Mouse (Mus musculus) intestine, embryonic 16.5 days (tissue): ENCODE data around the gene Gm9508. TPM values are rescaled to one million over a fixed set of nuclear protein-coding genes. Genes with fewer than 3 reads are reported as not detected.
"Not testable (repeated sequence)": the region's sequence is repeated elsewhere in the genome, so short reads cannot be mapped to it uniquely, and the experiment has no call there.

Experiments
- ATAC-seq: fragments of 200-750 bp; cut with Nextera tagmentation; 2 replicates; pipeline ENCODE4 v1.8.0; 2017; ENCODE audit warnings: moderate TSS enrichment, moderate library complexity
- H3K27ac ChIP-seq: fragments of 300-500 bp; sonication (generic); 2 replicates; pipeline ENCODE4 v1.5.1; 2014; ENCODE audit warnings: mild to moderate bottlenecking, low read length
- H3K27me3 ChIP-seq: fragments of 300-500 bp; sonication (generic); replicated peaks from 2 replicates; pipeline ENCODE4 v1.6.1; 2014; ENCODE audit warnings: low read length, control low read depth, mixed read lengths; ENCODE audit not compliant: control insufficient read depth, insufficient read depth
- H3K36me3 ChIP-seq: fragments of 300-500 bp; sonication (generic); 2 replicates; pipeline ENCODE4 v1.6.1; 2014; ENCODE audit warnings: low read length, control low read depth; ENCODE audit not compliant: control insufficient read depth, insufficient read depth
- H3K4me1 ChIP-seq: fragments of 300-500 bp; sonication (generic); 2 replicates; pipeline ENCODE4 v1.6.1; 2014; ENCODE audit warnings: low read length, control low read depth, mixed read lengths; ENCODE audit not compliant: control insufficient read depth, insufficient read depth
- H3K4me2 ChIP-seq: fragments of 300-500 bp; sonication (generic); 2 replicates; pipeline ENCODE4 v1.6.1; 2014; ENCODE audit warnings: low read depth, low read length, control low read depth
- H3K4me3 ChIP-seq: fragments of 300-500 bp; sonication (generic); 2 replicates; pipeline ENCODE4 v1.5.1; 2014; ENCODE audit warnings: mild to moderate bottlenecking, low read length
- H3K9ac ChIP-seq: fragments of 300-500 bp; sonication (generic); 2 replicates; pipeline ENCODE4 v1.6.1; 2014; ENCODE audit warnings: low read depth, low read length
- H3K9me3 ChIP-seq: fragments of 300-500 bp; sonication (generic); 2 replicates; pipeline ENCODE4 v1.6.1; 2016; ENCODE audit warnings: low read length, control low read depth; ENCODE audit not compliant: control insufficient read depth
- WGBS: fragments of 180-500 bp; shearing (Covaris S2); extraction: QIAGEN DNeasy Blood & Tissue Kit; methylation state at CpG from one replicate; pipeline ENCODE4 v1.1.7; 2014; 5-methylcytosine and 5-hydroxymethylcytosine counted together
- polyA plus RNA-seq: library from polyadenylated mRNA; unstranded; fragments of >200 nt; fragmentation: Nextera tagmentation; extraction: Ambion mirVana; gene quantifications from 2 replicates; pipeline ENCODE4 v1.2.1, GENCODE M21; 2015

Gene Gm9508
- polyA plus RNA-seq, 1 experiment from 2014 or later: not detected

DNA sequence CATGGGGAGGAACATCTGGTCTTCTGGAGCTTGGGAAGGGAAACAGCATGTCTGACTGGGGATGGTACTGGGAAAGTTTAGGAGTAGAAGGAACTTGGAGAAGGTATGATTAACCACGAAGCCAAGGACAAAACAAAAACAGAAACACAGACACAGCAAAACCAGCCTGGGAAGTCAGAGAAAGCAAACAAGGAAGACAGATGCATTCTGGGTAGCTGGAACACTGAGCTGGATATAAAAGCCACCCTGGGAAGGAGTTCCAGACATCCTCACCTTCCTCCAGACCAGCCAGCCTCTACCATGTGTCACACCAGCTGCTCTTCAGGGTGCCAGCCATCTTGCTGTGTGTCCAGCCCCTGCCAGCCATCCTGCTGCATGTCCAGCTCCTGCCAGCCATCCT is 18.5 kb upstream of the Gm9508 start, which contains the start of gene Gm10142:
TSS of gene Gm10142 (plus strand) at position 301 of the 400 bp plus-strand sequence.
- ATAC-seq: no peak
- Histone ChIP-seq H3K9ac (no peak within 1 kb of the TSS), H3K4me3 (no peak within 1 kb of the TSS), H3K9me3 (peaks cover 4% of the 10 kb centered on the region), H3K27me3 (no peaks in the 10 kb centered on the region), H3K4me2 (no peak within 1 kb of the TSS), H3K27ac (no peak within 1 kb of the TSS), H3K4me1 (no peaks in the 10 kb centered on the region), H3K36me3 (no peaks in the 10 kb centered on the region)
- 84% methylated on average over 1 of the region's 1 CpGs for WGBS

DNA sequence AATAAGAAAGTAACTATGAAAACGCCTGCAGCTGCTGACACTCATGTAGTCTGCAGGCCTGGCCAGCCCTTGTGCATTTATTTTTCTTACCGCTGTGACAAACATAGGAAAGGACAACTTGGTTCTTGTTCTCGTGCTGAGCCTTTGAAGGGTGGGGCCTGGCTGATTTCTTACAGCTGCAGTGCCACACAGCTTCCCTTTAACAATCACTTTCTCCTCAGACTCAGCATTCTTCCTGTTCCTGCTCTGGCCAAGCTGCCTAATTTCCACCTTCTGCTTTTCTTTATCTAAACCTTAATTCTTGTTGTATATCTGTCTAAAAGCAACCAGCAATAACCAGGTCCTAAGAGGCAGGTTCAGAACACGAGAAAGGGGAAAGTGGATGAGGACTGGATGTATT is 16.7 kb upstream of the Gm9508 start:
- Histone ChIP-seq H3K9ac (no peak overlapping the region), H3K27ac (no peak overlapping the region), H3K27me3 (no peaks in the 10 kb centered on the region), H3K36me3 (no peaks in the 10 kb centered on the region), H3K4me1 (no peaks in the 10 kb centered on the region), H3K9me3 (peaks cover 4% of the 10 kb centered on the region), H3K4me3 (no peak overlapping the region), H3K4me2 (no peak overlapping the region)
- WGBS: 66% methylated on average over 4 of the region's 4 CpGs
- ATAC-seq: no peak

DNA sequence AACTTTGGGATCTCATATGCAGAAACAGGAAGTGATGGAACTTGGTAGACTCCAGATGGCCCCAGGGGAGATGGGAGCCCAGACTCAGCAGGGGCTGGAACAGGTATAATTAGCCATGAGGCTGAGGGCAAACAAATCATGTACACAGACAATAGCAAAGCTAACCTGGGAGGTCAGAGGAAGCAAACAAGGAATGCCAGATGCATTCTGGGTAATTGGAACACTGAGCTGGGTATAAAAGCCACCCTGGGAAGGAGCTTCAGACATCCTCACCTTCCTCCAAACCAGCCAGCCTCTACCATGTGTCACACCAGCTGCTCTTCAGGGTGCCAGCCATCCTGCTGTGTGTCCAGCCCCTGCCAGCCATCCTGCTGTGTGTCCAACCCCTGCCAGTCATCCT is 14.1 kb upstream of the Gm9508 start, which contains the start of gene Gm10024:
TSS of gene Gm10024 (plus strand) at position 301 of the 400 bp plus-strand sequence.
- H3K4me3 ChIP-seq, H3K4me2 ChIP-seq, H3K9ac ChIP-seq, H3K9me3 ChIP-seq, H3K27ac ChIP-seq, H3K36me3 ChIP-seq, H3K27me3 ChIP-seq, H3K4me1 ChIP-seq, ATAC-seq: not testable (repeated sequence)

DNA sequence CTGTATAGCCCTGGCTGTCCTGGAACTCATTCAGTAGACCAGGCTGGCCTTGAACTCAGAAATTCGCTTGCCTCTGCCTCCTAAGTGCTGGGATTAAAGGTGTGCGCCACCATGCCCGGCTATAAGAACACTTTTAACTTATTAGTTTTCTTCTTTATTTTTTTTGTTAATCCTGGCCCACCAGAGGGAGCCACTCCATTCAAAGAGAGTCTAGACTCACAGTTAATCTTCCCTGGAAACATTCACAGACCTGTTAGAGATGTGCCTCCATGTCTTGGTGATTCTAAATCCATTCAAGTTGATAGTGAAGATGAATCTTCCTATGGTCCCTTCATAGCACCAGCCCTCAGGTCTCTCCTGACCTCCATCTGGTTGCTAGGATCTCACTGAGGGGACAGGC is 12.8 kb upstream of the Gm9508 start:
- 72% methylated on average over 3 of the region's 3 CpGs for WGBS
- Histone ChIP-seq H3K36me3 (no peaks in the 10 kb centered on the region), H3K9me3 (peaks cover 3% of the 10 kb centered on the region), H3K4me2 (no peak overlapping the region), H3K4me3 (no peak overlapping the region), H3K27ac (no peak overlapping the region), H3K4me1 (no peaks in the 10 kb centered on the region), H3K27me3 (no peaks in the 10 kb centered on the region), H3K9ac (no peak overlapping the region)
- ATAC-seq: no peak

DNA sequence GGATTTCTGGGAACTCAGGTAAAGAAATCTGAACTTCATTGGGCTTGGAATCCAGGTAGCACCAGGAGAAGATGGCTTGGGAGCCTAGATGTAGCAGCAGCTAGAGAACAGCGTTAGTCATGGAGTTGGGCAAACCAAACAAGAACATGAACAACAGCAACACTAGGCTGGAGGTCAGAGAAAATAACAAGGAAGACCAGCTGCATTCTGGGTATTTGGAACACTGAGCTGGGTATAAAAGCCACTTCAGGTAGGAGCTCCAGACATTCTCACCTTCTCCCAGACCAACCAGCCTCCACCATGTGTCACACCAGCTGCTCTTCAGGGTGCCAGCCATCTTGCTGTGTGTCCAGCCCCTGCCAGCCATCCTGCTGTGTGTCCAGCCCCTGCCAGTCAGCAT is 9.3 kb upstream of the Gm9508 start, which contains the start of gene Gm10272:
TSS of gene Gm10272 (plus strand) at position 301 of the 400 bp plus-strand sequence.
- no peak within 1 kb of the TSS for H3K9ac ChIP-seq
- H3K27ac ChIP-seq: no peak within 1 kb of the TSS
- no peak within 1 kb of the TSS for H3K4me2 ChIP-seq
- no peak for ATAC-seq
- 96% methylated on average over 1 of the region's 1 CpGs for WGBS
- no peak within 1 kb of the TSS for H3K4me3 ChIP-seq
- H3K36me3 ChIP-seq: no peaks in the 10 kb centered on the region
- H3K9me3 ChIP-seq: no peaks in the 10 kb centered on the region
- no peaks in the 10 kb centered on the region for H3K4me1 ChIP-seq
- H3K27me3 ChIP-seq: no peaks in the 10 kb centered on the region

DNA sequence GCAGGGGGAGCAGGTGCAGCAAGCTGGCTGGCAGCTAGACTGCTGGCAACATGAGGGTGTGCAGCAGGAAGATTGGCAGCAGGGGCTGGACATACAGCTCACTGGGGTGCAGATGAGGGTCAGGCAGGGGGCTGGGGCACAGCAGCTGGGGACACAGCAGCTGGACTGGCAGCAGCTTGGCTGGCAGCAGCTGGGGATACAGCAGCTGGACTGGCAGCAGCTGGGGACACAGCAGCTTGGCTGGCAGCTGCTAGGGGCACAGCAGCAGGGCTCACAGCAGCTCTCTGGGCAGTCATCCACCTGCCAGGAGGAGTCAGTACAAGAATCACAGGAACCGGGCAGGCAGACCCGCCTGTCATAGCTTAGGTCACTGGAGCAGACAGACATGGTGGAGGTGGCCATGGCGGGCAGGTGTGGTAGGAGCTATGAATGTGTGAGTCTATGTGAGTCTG is 6.7 kb downstream of the Gm9508 start, which contains the start of gene Gm19402:
TSS of gene Gm19402 (minus strand) at position 402 of the 452 bp plus-strand sequence.
- H3K9ac ChIP-seq, H3K9me3 ChIP-seq, ATAC-seq, H3K4me1 ChIP-seq, H3K4me3 ChIP-seq, H3K27ac ChIP-seq, H3K4me2 ChIP-seq, H3K36me3 ChIP-seq: not testable (repeated sequence)
- H3K27me3 ChIP-seq: peaks cover 14% of the 10 kb centered on the region; the same call in 1 of the 2 replicates
- WGBS: 72% methylated on average over 3 of the region's 3 CpGs

DNA sequence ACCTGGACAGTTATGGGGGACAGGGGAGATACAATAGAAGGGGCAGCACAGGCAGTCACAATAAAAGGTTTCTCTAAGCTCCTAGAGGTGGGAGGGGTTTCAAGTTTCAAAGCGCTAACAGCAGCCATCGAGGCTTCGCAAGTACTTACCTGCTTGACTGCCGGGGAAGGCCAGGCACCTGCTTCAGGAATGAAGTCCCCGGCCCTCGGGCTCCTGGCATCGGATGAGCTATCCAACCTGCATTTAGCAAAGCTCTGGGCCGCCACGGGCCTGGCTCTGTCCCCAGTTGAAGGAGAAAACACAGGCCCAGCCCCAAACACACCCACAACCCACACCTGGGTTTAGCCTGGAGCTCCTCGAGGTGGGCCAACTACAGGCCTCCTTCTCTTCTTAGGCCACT is 10.0 kb downstream of the Gm9508 start:
- Histone ChIP-seq H3K27ac (no peak overlapping the region), H3K27me3 (peaks cover 14% of the 10 kb centered on the region; the same call in 1 of the 2 replicates), H3K4me3 (no peak overlapping the region), H3K36me3 (no peaks in the 10 kb centered on the region), H3K4me1 (peaks cover 3% of the 10 kb centered on the region; the same call in 1 of the 2 replicates), H3K4me2 (no peak overlapping the region), H3K9me3 (no peaks in the 10 kb centered on the region), H3K9ac (no peak overlapping the region)
- 28% methylated on average over 10 of the region's 10 CpGs for WGBS
- no peak for ATAC-seq

DNA sequence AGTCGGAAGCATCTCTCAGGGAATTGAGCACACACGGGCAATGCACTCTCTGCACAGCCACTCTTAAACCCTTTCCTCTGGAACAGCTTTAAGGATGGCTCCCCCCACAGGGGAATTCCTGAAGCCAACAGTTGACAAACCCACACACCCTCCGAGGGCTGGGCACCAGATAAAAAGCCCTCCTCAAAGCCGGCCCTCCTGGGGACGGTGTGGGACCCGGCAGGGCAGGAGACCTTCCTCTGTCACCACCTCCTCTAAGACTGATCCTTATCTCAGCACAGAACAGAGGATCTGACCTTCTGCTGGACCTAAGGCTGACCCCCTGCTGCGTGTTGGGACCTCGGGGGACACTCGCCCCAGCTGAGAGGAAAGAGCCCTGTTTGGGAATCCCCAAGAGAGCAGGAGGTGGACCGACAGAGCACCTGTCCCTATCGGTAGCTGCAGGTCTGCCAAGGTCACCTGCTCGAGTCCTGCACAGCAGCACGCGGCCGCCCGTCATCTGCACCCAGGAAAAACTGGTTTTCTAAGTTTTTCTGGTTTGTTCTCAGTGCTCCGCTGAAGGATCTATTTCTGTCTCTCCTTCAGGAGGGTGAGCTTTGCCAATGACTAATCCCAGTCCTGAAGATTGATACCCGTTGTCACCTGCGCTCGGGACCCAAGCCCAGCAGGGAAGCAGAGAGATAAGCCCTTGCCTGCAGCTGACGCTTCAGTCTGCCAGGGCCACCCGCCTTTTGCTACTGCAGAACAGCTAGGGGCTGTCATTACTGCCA is 11.0 kb downstream of the Gm9508 start, which contains the start of gene Tspear:
TSS of gene Tspear (plus strand) at position 675 of the 770 bp plus-strand sequence.
- Histone ChIP-seq H3K4me2 (peak within 1 kb of the TSS; percentile 26; the same call in 1 of the 2 replicates), H3K4me3 (no peak within 1 kb of the TSS), H3K9ac (peak within 1 kb of the TSS; percentile 7; the same call in 1 of the 2 replicates), H3K36me3 (no peaks in the 10 kb centered on the region), H3K4me1 (peaks cover 3% of the 10 kb centered on the region; the same call in 1 of the 2 replicates), H3K9me3 (no peaks in the 10 kb centered on the region), H3K27me3 (peaks cover 14% of the 10 kb centered on the region; the same call in 1 of the 2 replicates), H3K27ac (no peak within 1 kb of the TSS)
- WGBS: 3% methylated on average over 22 of the region's 22 CpGs
- ATAC-seq: peak; percentile 84

DNA sequence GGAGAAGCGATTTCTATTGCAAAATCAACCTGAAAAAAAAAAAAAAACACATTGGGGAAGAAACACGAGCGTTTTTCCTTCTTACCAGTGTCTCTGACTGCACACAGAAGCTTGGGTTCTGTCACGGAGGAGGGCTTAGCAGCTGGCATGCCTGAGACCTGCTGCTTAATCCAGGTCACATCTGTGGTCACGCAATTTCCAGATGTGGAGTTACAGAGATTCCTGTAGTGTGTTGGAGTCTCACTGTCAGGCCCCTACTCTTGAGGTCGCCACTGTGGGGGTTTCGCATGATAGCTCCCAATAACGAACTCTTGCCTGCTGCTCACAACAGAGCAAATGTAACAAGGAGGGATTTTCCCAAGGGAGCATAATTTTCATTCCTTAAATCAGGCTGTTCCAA is 12.9 kb downstream of the Gm9508 start:
- Histone ChIP-seq H3K4me1 (peaks cover 3% of the 10 kb centered on the region; the same call in 1 of the 2 replicates), H3K27ac (no peak overlapping the region), H3K4me3 (no peak overlapping the region), H3K9ac (no peak overlapping the region), H3K9me3 (no peaks in the 10 kb centered on the region), H3K4me2 (no peak overlapping the region), H3K36me3 (no peaks in the 10 kb centered on the region), H3K27me3 (peaks cover 14% of the 10 kb centered on the region; the same call in 1 of the 2 replicates)
- WGBS: 46% methylated on average over 8 of the region's 8 CpGs
- no peak for ATAC-seq
